Mouse (Mus musculus): ENCODE results near the gene Rab6b.

DNA sequence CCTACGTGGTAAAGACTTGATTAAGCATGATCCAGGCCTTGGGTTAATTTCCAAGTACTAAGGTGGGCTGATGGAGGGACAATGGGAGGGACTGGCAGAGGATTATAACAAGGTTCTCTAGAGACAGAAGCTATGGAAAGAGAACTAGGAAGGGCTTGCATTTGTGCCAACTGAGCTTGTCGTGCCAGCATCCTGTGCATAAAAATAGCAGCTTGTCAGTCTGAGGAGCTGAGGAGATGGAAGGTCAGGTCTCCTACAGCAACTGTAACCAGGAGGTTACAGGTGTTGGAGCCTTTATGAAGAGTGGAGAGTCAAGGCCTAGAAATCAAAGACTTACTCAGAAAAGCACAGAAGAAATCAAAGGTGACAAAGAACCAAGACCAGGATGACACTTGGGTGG lies 102.0 kb downstream of the Rab6b start:
- no peak for TF ChIP-seq CTCF (IDR thresholded peaks at IDR 0.05; ENCODE audit: insufficient read depth, low read length)
- TF ChIP-seq POLR2A (IDR thresholded peaks at IDR 0.05; ENCODE audit: borderline replicate concordance, extremely low read depth, low read depth, low read length), result no peak

All from lung, adult 2 months (tissue).